Mouse (Mus musculus): ENCODE results near the gene Gm38119. TPM values are rescaled to one million over a fixed set of nuclear protein-coding genes. Genes with fewer than 3 reads are reported as not detected.
"Not testable (repeated sequence)": the region's sequence is repeated elsewhere in the genome, so short reads cannot be mapped to it uniquely, and the experiment has no call there.

Gene Gm38119
- total RNA-seq (2022): not detected

DNA sequence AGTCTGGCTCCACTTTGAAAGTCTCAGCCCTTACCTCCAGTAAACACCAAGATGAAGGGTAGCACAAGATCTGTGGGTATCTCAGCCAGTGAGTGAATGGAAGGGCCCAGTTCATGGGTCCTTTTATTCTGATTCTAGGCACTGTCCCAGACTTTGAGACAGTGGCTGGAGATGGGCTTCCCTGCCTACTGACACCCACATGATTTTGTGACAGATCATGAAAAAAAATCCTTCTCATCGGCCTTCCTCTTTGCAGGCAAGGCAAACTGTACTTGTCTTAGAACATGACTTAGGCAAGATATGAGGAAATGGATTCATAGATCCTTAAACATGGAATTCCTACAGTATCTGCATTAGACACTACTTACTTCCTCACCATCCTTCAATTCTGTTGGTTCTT is at the start of gene Gm38119:
Gm38119 (minus strand) TSS at position 101 of the 400 bp plus-strand sequence.
- DNase-seq: no peak

DNA sequence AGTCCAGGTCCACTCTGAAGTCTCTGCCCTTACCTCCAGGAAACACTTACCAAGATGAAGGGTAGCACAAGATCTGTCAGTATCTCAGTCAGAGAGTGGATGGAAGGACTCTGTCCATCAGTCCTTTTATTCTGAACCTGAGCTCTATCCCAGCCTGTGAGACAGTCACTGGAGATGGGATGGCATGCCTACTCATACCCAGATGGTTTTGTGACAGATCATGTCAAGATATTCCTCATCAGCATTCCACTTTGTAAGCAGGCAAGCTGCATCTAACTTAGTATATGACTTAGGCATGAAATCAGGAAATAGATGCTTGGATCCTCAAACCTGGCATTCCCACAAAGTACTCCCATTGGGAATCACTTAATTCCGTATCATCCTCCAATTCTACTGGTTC is 39.9 kb upstream of the Gm38119 start, which contains the start of gene Lce1i:
Lce1i (minus strand) TSS at position 101 of the 400 bp plus-strand sequence.
- no peak for DNase-seq

DNA sequence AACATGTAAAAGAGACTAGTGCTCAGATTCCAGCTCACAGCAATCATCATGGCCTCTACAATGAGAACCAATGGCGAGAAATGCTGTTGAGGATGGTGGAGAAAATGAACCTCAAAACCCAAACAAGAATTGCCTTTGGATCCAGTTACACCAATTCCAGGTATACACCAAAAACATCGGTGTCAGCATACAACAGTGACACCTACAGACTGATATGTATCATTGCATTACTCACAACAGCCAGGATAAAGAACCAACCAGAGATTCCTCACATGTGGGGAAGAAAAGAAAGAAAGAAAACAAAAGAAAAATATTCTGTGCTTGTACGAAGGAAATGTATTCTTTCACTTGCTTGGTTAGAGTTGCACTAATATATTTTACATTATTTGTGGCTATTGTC is 32.7 kb upstream of the Gm38119 start:
- DNase-seq: no peak

DNA sequence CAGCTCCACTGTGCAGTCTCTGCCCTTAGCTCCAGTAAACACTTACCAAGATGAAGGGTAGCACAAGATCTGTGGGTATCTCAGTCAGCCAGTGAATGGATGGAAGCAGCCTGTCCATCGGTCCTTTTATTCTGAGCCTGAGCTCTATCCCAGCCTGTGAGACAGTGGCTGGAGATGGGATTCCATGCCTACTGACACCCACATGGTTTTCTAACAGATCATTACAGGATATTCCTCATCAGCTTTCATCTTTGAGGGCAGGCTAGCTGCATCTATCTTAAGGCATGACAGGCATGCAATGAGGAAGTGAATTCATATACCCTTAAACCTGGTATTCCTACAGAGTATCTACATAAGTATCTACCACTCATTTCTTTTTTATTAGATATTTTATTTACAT is 26.1 kb upstream of the Gm38119 start, which contains the start of gene Lce1h:
Lce1h (minus strand) TSS at position 101 of the 400 bp plus-strand sequence.
- no peak for DNase-seq

DNA sequence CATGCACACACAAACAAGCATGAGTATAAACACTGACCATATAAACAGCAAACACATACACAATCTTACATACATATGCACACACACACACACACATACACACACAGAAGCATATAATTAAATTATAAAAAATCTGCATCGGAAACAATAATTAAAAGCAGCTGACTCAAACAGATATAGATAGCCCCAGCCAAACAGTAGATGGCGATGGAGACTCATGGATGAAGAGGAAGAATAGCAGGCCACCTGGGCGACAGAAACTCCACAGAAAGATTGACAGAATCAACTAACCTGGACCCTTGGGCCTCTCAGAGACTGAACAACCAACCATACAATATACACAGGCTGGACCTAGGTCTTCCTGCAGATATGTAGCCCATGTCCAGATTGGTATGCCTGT is 14.3 kb upstream of the Gm38119 start:
- no peak for DNase-seq

DNA sequence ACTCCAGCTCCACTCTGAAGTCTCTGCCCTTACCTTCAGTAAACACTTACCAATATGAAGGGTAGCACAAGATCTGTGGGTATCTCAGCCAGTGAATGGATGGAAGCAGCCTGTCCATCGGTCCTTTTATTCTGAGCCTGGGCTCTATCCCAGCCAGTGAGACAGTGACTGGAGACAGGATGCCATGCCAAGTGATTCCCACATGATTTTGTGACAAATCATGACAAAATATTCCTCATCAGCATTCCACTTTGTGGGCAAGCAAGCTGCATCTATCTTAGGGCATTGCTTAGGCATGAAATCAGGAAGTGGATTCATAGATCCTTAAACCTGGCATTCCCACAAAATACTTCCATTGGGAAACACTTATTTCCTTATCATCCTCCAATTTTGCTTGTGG is 13.3 kb upstream of the Gm38119 start, which contains the start of gene Lce1g:
Lce1g (minus strand) TSS at position 101 of the 400 bp plus-strand sequence.
- DNase-seq: no peak

DNA sequence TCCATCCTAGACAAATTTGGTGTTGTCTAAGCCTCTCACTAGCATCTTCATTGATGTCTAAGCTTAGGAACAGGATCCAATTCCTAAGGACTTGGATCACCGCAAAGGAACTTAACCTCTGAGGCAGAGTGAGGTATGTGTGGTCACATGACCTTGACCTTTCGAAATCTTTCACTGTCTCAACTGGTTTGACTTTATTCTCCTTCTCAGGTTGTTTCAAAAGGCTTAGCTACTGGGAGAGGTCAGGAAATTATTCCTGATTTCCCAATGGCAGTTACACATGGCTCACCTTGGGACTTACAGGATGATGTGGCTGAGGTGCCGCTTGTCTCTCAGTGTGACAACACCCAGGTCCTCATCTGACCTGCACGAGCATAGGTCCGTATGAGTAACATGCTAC is 16.3 kb downstream of the Gm38119 start:
- no peak for DNase-seq

DNA sequence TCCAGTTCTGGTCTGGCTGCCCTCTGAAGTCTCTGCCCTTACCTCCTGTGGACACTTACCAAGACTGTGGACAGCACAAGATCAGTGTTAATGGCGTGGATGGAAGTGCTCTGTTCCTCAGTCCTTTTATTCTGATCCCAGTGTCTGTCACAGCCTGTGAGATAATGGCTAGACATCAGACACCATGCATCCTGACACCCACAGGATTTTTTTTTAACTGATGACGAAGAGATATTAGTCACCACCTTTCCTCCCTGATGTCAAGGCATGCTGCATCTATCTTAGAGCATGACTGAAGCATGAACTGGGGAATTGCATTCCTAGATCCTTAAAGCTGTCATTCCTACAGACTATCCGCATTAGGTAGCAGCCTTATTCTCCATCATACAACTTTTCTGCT is 18.6 kb downstream of the Gm38119 start, which contains the start of gene Lce1f:
Lce1f (minus strand) TSS at position 101 of the 400 bp plus-strand sequence.
- DNase-seq: no peak

DNA sequence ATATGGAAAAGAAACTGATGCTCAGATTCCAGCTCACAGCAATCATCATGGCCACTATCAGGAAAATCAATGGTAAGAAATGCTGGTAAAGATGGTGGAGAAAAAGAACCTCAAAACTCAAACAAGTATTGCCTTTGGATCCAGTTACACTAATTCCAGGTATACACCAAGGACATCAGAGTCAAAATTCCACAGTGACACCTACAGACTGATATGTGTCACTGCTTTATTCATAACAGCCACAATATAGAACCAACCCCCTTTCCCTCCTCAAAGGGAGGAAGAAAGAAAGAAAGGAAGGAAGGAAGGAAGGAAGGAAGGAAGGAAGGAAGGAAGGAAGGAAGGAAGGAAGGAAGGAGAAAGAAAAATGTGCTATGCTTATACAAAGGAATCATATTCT is 23.8 kb downstream of the Gm38119 start:
- no peak for DNase-seq

DNA sequence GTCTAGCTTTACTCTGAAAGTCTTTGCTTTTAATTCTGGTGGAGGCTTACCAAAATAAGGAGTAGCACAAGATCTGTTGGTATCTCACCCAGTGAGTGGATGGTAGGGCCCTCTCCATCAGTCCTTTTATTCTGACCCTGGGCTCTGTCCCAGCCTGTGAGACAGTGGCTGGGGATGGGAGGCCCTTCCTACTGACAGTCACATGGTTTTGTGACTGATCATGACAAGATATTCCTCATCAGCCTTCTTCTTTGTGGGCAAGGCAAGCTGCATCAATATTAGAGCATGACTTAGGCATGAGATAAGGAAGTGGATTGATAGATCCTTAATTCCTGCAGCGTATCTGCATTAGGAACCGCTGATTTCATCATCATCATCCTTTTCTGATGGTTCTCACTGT is 29.9 kb downstream of the Gm38119 start, which contains the start of gene Lce1e:
Lce1e (minus strand) TSS at position 101 of the 400 bp plus-strand sequence.
- DNase-seq: no peak

DNA sequence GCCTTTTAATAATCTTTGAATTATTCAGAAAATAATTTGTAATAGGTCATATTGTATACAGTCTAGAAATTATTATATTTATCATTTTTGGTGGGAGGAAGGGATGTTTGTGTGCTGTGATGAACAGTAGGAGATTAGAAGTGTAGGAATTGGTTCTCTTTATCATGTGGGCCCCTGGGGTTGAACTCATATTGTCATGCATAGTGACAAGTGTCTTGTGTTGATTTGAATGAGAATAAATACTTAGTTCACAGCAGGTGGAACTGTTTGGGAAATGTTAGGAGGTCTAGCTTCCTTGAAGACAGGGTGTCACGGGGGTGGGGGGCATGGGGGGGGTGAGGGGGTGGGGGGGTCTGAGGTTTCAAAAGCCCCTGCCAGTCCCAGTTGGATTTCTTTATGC is 44.3 kb downstream of the Gm38119 start:
- DNase-seq: no peak

DNA sequence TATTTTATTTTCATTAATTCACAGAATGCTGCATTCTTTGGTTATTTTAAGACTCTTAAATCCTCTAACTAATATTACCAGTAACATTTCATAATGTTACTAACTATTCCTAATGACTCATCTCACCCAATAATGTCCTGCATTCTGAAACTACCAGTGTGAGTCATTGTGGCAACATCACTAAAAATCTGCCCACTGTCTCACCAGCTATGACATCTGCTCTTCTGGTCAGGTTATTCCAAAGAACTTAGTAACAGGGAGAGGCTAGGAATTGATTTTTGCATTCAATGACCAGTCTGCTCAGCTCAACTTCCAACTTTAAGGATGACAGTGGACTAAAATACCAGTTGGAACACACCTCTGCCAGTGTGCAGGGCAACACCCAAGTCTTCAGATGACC is 47.2 kb downstream of the Gm38119 start:
- DNase-seq: no peak

DNA sequence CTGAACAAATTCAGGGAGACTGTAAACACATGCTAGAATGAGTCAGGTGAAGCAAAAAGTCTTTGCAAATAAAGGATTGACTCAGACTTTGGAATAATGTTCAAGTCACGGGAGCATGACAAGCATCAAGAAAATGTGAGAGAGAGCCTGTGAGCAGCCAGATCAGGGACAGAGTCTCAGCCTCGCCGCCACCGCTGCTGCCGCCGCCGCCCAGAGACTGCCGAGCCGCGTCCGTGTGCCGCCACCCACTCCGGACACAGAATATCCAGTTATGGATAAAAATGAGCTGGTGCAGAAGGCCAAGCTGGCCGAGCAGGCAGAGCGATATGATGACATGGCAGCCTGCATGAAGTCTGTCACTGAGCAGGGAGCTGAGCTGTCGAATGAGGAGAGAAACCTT is 49.7 kb downstream of the Gm38119 start:
- DNase-seq: not testable (repeated sequence)

Other genes starting within 250 kb of the Gm38119 start
- gene Sprr4, start 238.6 kb downstream of the Gm38119 start, total RNA-seq (2022): not detected
- gene 2310046K23Rik, start 204.6 kb downstream of the Gm38119 start, total RNA-seq (2022): not detected
- not detected for gene Ivl, start 165.4 kb downstream of the Gm38119 start, total RNA-seq (2022)
- gene Smcp, start 150.1 kb downstream of the Gm38119 start, total RNA-seq (2022): not detected
- gene 2210017I01Rik, start 131.6 kb downstream of the Gm38119 start, total RNA-seq (2022): not detected
- gene Lce6a, start 117.4 kb downstream of the Gm38119 start, total RNA-seq (2022): not detected
- gene Lce1a1, start 90.8 kb downstream of the Gm38119 start, total RNA-seq (2022): not detected
- gene Lce1b, start 82.2 kb downstream of the Gm38119 start, total RNA-seq (2022): not detected
- not detected for gene Lce1a2, start 68.8 kb downstream of the Gm38119 start, total RNA-seq (2022)
- gene Lce1c, start 59.8 kb downstream of the Gm38119 start, total RNA-seq (2022): not detected
- gene Lce1d, start 51.9 kb downstream of the Gm38119 start, total RNA-seq (2022): not detected
- not detected for gene Lce1e, start 30.0 kb downstream of the Gm38119 start, total RNA-seq (2022)
- not detected for gene Lce1f, start 18.7 kb downstream of the Gm38119 start, total RNA-seq (2022)
- not detected for gene Lce1g, start 13.2 kb upstream of the Gm38119 start, total RNA-seq (2022)
- not detected for gene Lce1h, start 26.0 kb upstream of the Gm38119 start, total RNA-seq (2022)
- not detected for gene Lce1i, start 39.8 kb upstream of the Gm38119 start, total RNA-seq (2022)
- not detected for gene Lce1j, start 51.4 kb upstream of the Gm38119 start, total RNA-seq (2022)
- not detected for gene Lce1k, start 68.8 kb upstream of the Gm38119 start, total RNA-seq (2022)
- gene Kprp, start 88.2 kb upstream of the Gm38119 start, total RNA-seq (2022): not detected
- not detected for gene Lce1l, start 112.2 kb upstream of the Gm38119 start, total RNA-seq (2022)
- gene 2310050C09Rik, start 131.1 kb upstream of the Gm38119 start, total RNA-seq (2022): not detected
- gene Lce3a, start 187.1 kb upstream of the Gm38119 start, total RNA-seq (2022): not detected
- not detected for gene Lce3b, start 193.9 kb upstream of the Gm38119 start, total RNA-seq (2022)
- not detected for gene Lce3c, start 205.4 kb upstream of the Gm38119 start, total RNA-seq (2022)
- gene Lce3d, start 218.3 kb upstream of the Gm38119 start, total RNA-seq (2022): not detected
- not detected for gene Lce3e, start 228.0 kb upstream of the Gm38119 start, total RNA-seq (2022)